Mouse (Mus musculus) lung, postnatal 10 days (tissue): ENCODE measurements at regions not wholly inside any gene's neighbourhood (a gene's known extent, or its start where the extent isn't known, plus 50 kb on each side); places are given as distances from the start of the nearest gene placed in this dataset.

Experiments used
- DNase-seq: peaks from one replicate; pipeline ENCODE4 v3.0.0; 2021

DNA sequence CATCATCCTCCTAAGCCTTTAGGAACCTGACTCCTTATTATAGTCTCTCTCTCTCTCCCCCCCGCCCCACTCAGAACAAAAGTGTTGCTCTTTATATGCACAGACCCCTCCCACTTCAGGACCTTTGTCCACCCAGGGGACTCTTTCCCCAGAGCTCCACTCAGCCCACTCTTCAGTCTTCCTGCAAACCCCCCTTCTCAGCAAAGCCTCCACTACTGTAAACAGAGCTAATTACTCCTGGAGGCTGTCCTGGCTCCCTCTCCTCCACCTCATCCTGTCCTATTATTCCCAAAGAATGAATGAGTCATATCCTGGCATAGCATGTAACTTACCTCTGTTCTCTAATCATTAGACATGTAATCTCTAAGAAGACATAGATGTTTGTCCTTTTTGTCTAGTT is 82.8 kb upstream of the Galnt15 start:
- DNase-seq, result peak; percentile 65

GRCm38 (mm10) chr14:31947246-31947645 is 81.5 kb upstream of the Galnt15 start:
- no peak for DNase-seq

- no peak for DNase-seq
These were observed 76.9 kb upstream of the Galnt15 start for GRCm38 (mm10) chr14:31951894-31952293.

GRCm38 (mm10) chr14:31953783-31954182 is 75.0 kb upstream of the Galnt15 start:
- DNase-seq, result no peak

GRCm38 (mm10) chr14:31954945-31955344 is 73.8 kb upstream of the Galnt15 start:
- DNase-seq, result peak; percentile 92

DNA sequence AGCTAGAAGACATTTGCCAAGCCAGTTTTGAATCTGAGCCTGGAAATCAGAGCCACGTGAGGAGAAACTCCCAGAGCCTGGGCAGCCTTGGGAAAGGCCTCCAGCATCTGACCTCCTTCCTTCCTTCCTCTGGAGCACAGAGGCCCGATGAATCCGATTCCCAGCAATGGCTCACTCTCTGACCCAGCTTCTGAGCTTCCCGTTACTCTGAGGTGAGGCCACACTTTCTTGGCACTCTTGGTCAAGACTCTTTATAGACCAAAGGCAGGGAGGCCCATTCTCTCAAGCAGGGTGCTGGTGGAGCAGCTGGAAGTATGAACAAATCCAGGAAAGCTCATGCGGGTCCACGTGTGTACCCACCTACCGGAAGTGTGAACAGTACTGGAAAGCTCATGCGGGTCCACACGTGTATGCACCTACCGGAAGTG is 71.6 kb upstream of the Galnt15 start:
- peak; percentile 44 for DNase-seq

GRCm38 (mm10) chr14:31960201-31960854 is 68.5 kb upstream of the Galnt15 start:
- DNase-seq, result peak; percentile 30

DNA sequence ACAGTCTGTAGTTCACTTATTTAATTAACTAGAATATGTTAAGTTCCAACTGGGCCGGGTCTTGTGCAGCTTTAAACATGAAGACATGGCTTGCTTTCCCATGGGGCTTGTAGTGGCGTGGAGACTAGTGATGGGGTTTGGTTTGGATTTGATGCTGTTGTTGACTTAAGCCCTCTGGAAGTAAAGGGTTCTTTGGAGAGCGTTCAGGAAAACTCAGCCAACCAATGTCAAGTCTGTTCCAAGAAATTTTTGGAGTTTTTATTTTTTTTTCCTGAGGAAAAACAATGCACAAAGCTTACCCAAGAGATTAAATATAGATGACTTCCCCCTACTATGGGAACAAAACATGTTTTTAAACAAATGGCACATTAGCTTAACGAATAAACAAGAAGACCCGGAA is 67.3 kb upstream of the Galnt15 start:
- DNase-seq, result peak; percentile 51

- peak; percentile 54 for DNase-seq
These were observed 65.5 kb upstream of the Galnt15 start for GRCm38 (mm10) chr14:31963131-31963911.

GRCm38 (mm10) chr14:31964076-31964475 is 64.7 kb upstream of the Galnt15 start:
- DNase-seq, result no peak

DNA sequence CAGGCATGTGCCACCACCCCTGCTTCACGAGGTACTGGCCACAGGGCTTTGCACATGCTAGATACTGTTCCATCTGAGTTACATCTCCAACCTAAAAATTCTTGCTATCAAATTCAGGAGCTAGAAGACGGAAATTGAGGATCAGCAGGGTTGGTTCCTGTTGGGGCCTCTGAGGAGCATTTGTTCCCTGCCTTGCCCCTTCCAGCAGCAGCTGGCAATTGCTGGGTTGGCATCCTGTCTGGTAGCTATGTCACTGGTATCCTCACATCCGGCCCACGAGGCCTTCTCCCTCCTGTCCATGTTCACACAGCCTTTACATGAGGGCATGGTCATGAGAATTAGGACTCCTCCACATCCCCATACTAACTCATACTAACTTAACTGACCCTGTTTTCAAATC is 64.0 kb upstream of the Galnt15 start:
- no peak for DNase-seq

GRCm38 (mm10) chr14:31969531-31969930 is 59.3 kb upstream of the Galnt15 start:
- no peak for DNase-seq

GRCm38 (mm10) chr14:31970245-31970830 is 58.5 kb upstream of the Galnt15 start:
- no peak for DNase-seq

DNA sequence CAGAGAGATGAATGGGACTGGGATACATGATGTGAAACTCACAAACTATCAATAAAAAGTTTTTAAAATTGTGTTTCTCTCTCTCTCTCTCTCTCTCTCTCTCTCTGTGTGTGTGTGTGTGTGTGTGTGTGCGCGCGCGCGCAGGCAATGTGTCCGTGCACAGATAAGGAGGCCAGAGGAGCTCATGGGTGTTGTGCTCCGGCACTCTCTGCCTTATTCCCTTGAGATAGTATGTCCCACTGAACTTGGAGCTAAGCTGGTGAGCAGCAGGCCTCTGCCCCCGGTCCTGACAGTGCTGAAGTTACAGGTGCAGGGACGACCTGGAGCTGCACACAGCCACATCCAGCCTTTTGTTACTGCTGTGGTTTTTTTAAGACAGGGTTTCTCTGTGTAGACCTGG is 57.9 kb upstream of the Galnt15 start:
- DNase-seq, result no peak

GRCm38 (mm10) chr14:31973702-31974101 is 55.1 kb upstream of the Galnt15 start:
- no peak for DNase-seq

DNA sequence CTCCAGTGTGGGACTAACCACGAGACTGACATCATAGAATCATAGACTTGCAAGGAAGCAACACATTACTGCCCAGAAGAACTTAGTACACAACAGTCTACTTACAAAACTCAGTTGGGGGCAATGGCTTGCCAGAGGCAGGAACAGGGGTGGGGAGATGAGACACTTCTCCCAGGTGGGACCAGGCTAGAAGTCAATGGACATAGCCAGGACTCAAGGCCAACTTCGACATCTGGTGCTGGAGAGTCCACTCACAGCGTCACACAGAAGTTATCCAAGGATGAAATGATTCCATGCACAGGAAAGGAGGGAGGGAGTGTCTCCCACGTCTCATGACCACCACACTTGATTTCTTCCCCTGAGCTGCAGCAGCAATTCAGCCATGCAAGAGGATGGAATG is 50.6 kb upstream of the Galnt15 start:
- no peak for DNase-seq

DNA sequence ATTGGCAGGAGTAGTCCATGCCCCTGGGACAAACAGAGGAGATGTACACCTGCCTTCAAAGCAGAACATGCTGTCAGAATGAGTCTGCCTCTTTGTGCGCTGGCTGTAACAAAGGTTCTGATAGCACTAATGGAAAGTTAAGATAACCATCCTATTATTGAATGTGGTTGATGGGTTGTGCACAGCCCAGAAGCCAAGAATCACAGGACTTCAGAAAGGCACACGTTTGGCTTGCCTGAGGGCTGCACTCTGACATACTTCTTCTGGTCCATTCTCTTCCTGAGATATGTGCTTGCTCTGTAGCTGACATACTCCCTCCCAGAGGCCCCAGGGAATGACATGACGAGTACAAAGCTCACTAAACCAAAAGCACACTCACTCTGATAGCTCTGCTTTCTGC is 50.1 kb upstream of the Galnt15 start:
- DNase-seq, result no peak
